Mouse (Mus musculus) MEL (cell line): ENCODE data around the gene Cyp39a1. TPM values are rescaled to one million over a fixed set of nuclear protein-coding genes. Genes with fewer than 3 reads are reported as not detected.

Experiments
- DNase-seq: peaks from one replicate; pipeline ENCODE4 v3.0.0; 2011; ENCODE audit warnings: low read depth, low spot score
- H3K27ac ChIP-seq: 2 replicates; pipeline ENCODE4 v1.5.1; 2012; ENCODE audit warnings: low read depth, mild to moderate bottlenecking, control low read depth, low read length, moderate library complexity; ENCODE audit not compliant: control insufficient read depth
- H3K27me3 ChIP-seq, 2 experiments: fragments of 150-350 bp in 1 of 2; sonication (generic) in 1 of 2; 2 replicates each; pipeline ENCODE4 v1.6.1; 2012; ENCODE audit warnings: low read length in 2 of 2, mild to moderate bottlenecking in 2 of 2, improper control_type of control experiment in 1 of 2, moderate library complexity in 1 of 2; ENCODE audit not compliant: insufficient read depth in 2 of 2, control insufficient read depth in 1 of 2
- H3K36me3 ChIP-seq, 2 experiments: 2 replicates each; pipeline ENCODE4 v1.6.1; 2012 to 2014; ENCODE audit warnings: low read length in 2 of 2, improper control_type of control experiment in 1 of 2, inconsistent platforms in 1 of 2, mild to moderate bottlenecking in 1 of 2; ENCODE audit not compliant: insufficient read depth in 2 of 2, control insufficient read depth in 1 of 2
- H3K4me1 ChIP-seq, 2 experiments: fragments of 150-350 bp in 1 of 2; sonication (generic) in 1 of 2; 2 replicates each; pipeline ENCODE4 v1.6.1; 2012; ENCODE audit warnings: low read length in 2 of 2, improper control_type of control experiment in 1 of 2, mild to moderate bottlenecking in 1 of 2; ENCODE audit not compliant: insufficient read depth in 2 of 2, control insufficient read depth in 1 of 2
- H3K4me3 ChIP-seq, 2 experiments: fragments of 150-350 bp in 1 of 2; sonication (generic) in 1 of 2; 2 replicates each; pipeline ENCODE4 v1.5.1; 2012; ENCODE audit warnings: low read depth in 2 of 2, low read length in 2 of 2, mild to moderate bottlenecking in 2 of 2, moderate library complexity in 2 of 2, control low read depth in 1 of 2, improper control_type of control experiment in 1 of 2; ENCODE audit not compliant: control insufficient read depth in 1 of 2, insufficient read depth in 1 of 2
- H3K79me2 ChIP-seq: 2 replicates; pipeline ENCODE4 v1.6.1; 2012; ENCODE audit warnings: mild to moderate bottlenecking, low read length, moderate library complexity; ENCODE audit not compliant: control insufficient read depth, poor library complexity, insufficient read depth
- H3K9ac ChIP-seq: 2 replicates; pipeline ENCODE4 v1.6.1; 2012; ENCODE audit warnings: low read depth, mild to moderate bottlenecking, control low read depth, low read length, moderate library complexity; ENCODE audit not compliant: control insufficient read depth, poor library complexity, severe bottlenecking
- H3K9me3 ChIP-seq: fragments of 150-350 bp; sonication (generic); replicated peaks from 2 replicates; pipeline ENCODE4 v1.6.1; 2012; ENCODE audit warnings: mild to moderate bottlenecking, low read length, improper control_type of control experiment, moderate library complexity; ENCODE audit not compliant: insufficient read depth
- BHLHE40 ChIP-seq: IDR thresholded peaks from 2 replicates; pipeline ENCODE4 v1.6.1; 2012; ENCODE audit warnings: low read depth, mild to moderate bottlenecking, inconsistent platforms, low read length, improper control_type of control experiment, borderline replicate concordance
- EP300 ChIP-seq, 2 experiments: IDR thresholded peaks; 2 replicates each; pipeline ENCODE4 v1.6.1; 2011; ENCODE audit warnings: improper control_type of control experiment in 2 of 2, low read length in 2 of 2, low read depth in 1 of 2, mild to moderate bottlenecking in 1 of 2
- ETS1 ChIP-seq: IDR thresholded peaks from 2 replicates; pipeline ENCODE4 v1.6.1; 2012; ENCODE audit warnings: low read depth, mild to moderate bottlenecking, inconsistent platforms, low read length, improper control_type of control experiment, moderate library complexity
- GATA1 ChIP-seq: IDR thresholded peaks from 2 replicates; pipeline ENCODE4 v1.6.1; 2011; ENCODE audit warnings: low read depth, low read length, improper control_type of control experiment
- HCFC1 ChIP-seq: IDR thresholded peaks from 2 replicates; pipeline ENCODE4 v1.6.1; 2012; ENCODE audit warnings: low read depth, mild to moderate bottlenecking, inconsistent platforms, low read length, improper control_type of control experiment, moderate library complexity
- KAT2A ChIP-seq: conservative IDR thresholded peaks from 2 replicates; pipeline ENCODE4 v1.6.1; 2012; ENCODE audit warnings: low read depth, low read length, improper control_type of control experiment, inconsistent platforms
- MYB ChIP-seq: IDR thresholded peaks from 2 replicates; pipeline ENCODE4 v1.6.1; 2011; ENCODE audit warnings: mild to moderate bottlenecking, low read depth, low read length, improper control_type of control experiment
- MYC ChIP-seq: IDR thresholded peaks from 2 replicates; pipeline ENCODE4 v1.6.1; 2011; ENCODE audit warnings: low read depth, mild to moderate bottlenecking, low read length, improper control_type of control experiment, moderate library complexity
- POLR2A ChIP-seq, 2 experiments: IDR thresholded peaks; 2 replicates each; pipeline ENCODE4 v1.6.1; 2011 to 2012; ENCODE audit warnings: low read length in 2 of 2, mild to moderate bottlenecking in 2 of 2, control low read depth in 1 of 2, improper control_type of control experiment in 1 of 2, low read depth in 1 of 2, moderate library complexity in 1 of 2; ENCODE audit not compliant: control insufficient read depth in 1 of 2, insufficient read depth in 1 of 2, poor library complexity in 1 of 2
- POLR2AphosphoS5 ChIP-seq: IDR thresholded peaks from 2 replicates; pipeline ENCODE4 v1.6.1; 2012; ENCODE audit warnings: low read depth, borderline replicate concordance, mild to moderate bottlenecking, inconsistent platforms, low read length, moderate library complexity, mixed read lengths
- RAD21 ChIP-seq: IDR thresholded peaks from 2 replicates; pipeline ENCODE4 v1.6.1; 2011; ENCODE audit warnings: mild to moderate bottlenecking, low read depth, low read length, improper control_type of control experiment
- RCOR1 ChIP-seq: IDR thresholded peaks from 2 replicates; pipeline ENCODE4 v1.6.1; 2012; ENCODE audit warnings: low read depth, mild to moderate bottlenecking, inconsistent platforms, low read length, improper control_type of control experiment
- SIN3A ChIP-seq: IDR thresholded peaks from 2 replicates; pipeline ENCODE4 v1.6.1; 2012; ENCODE audit warnings: low read length, improper control_type of control experiment, inconsistent platforms
- SMC3 ChIP-seq: IDR thresholded peaks from 2 replicates; pipeline ENCODE4 v1.6.1; 2011; ENCODE audit warnings: low read depth, low read length, improper control_type of control experiment
- TAL1 ChIP-seq: IDR thresholded peaks from 2 replicates; pipeline ENCODE4 v1.6.1; 2012; ENCODE audit warnings: mild to moderate bottlenecking, inconsistent platforms, low read length, moderate library complexity, mixed read lengths
- TBP ChIP-seq: IDR thresholded peaks from 2 replicates; pipeline ENCODE4 v1.8.0; 2011; ENCODE audit warnings: low read depth, low read length, improper control_type of control experiment
- TCF12 ChIP-seq: IDR thresholded peaks from 2 replicates; pipeline ENCODE4 v1.6.1; 2014; ENCODE audit warnings: low read depth, mild to moderate bottlenecking, inconsistent platforms, low read length, improper control_type of control experiment, moderate library complexity
- UBTF ChIP-seq: IDR thresholded peaks from 2 replicates; pipeline ENCODE4 v1.6.1; 2012; ENCODE audit warnings: low read depth, mild to moderate bottlenecking, inconsistent platforms, low read length, improper control_type of control experiment, moderate library complexity, borderline replicate concordance; ENCODE audit not compliant: insufficient read depth
- USF1 ChIP-seq: IDR thresholded peaks from 2 replicates; pipeline ENCODE4 v1.6.1; 2014; ENCODE audit warnings: low read depth, mild to moderate bottlenecking, inconsistent platforms, low read length, improper control_type of control experiment, moderate library complexity
- USF2 ChIP-seq, 2 experiments: IDR thresholded peaks; 2 replicates each; pipeline ENCODE4 v1.6.1; 2011 to 2012; ENCODE audit warnings: improper control_type of control experiment in 2 of 2, low read length in 2 of 2, borderline replicate concordance in 1 of 2, inconsistent platforms in 1 of 2, low read depth in 1 of 2, mild to moderate bottlenecking in 1 of 2; ENCODE audit not compliant: insufficient read depth in 1 of 2
- ZKSCAN1 ChIP-seq: IDR thresholded peaks from 2 replicates; pipeline ENCODE4 v1.6.1; 2012; ENCODE audit warnings: low read depth, mild to moderate bottlenecking, inconsistent platforms, low read length, improper control_type of control experiment, moderate library complexity
- ZMIZ1 ChIP-seq: IDR thresholded peaks from 2 replicates; pipeline ENCODE4 v1.6.1; 2012; ENCODE audit warnings: low read depth, mild to moderate bottlenecking, inconsistent platforms, low read length, improper control_type of control experiment, moderate library complexity
- ZNF384 ChIP-seq: IDR thresholded peaks from 2 replicates; pipeline ENCODE4 v1.6.1; 2012; ENCODE audit warnings: low read depth, mild to moderate bottlenecking, inconsistent platforms, low read length, improper control_type of control experiment
- polyA plus RNA-seq, 2 experiments: library from polyadenylated mRNA; stranded (reverse) in 1 of 2; unstranded in 1 of 2; fragments of >175 nt in 1 of 2; fragments of >200 nt in 1 of 2; gene quantifications; 2 replicates each; pipeline versions ENCODE4 v1.2.1 to v1.2.4; 2012; ENCODE audit warnings: low replicate concordance in 2 of 2, low read depth in 1 of 2; ENCODE audit not compliant: insufficient read length in 2 of 2, insufficient read depth in 1 of 2, missing spikeins in 1 of 2
- total RNA-seq: library from RNA; depleted of rRNA; stranded (reverse); fragments of 300-350 nt; gene quantifications from 2 replicates; pipeline ENCODE4 v1.2.3, GENCODE M21; 2012

Cyp39a1 gene
- total and polyA plus RNA-seq, 3 experiments = not detected

- Histone ChIP-seq H3K36me3 (no peaks in the 10 kb centered on the region), H3K4me1 (no peaks in the 10 kb centered on the region), H3K79me2 (no peaks in the 10 kb centered on the region)
These were observed 4.7 kb downstream of the Cyp39a1 start for GRCm38 (mm10) chr17:43671907-43672306.

GRCm38 (mm10) chr17:43675228-43675627 lies 8.0 kb downstream of the Cyp39a1 start:
- H3K9me3 ChIP-seq = no peaks in the 10 kb centered on the region
- no peaks in the 10 kb centered on the region for H3K4me1 ChIP-seq
- no peak overlapping the region for H3K9ac ChIP-seq
- no peaks in the 10 kb centered on the region for H3K27me3 ChIP-seq
- no peak overlapping the region for H3K27ac ChIP-seq
- no peak for TF ChIP-seq ETS1
- no peak for TF ChIP-seq POLR2A (IDR thresholded peaks at IDR 0.05; ENCODE audit: control insufficient read depth in 1 of 2, insufficient read depth in 1 of 2, low read depth in 1 of 2, low read length in 2 of 2, poor library complexity in 1 of 2)
- no peak for TF ChIP-seq SIN3A
- TF ChIP-seq TBP = no peak
- TF ChIP-seq TCF12 = no peak
- no peak for TF ChIP-seq ZNF384
- TF ChIP-seq, all 39 proteins: peak for 0
- Histone ChIP-seq H3K79me2 (no peaks in the 10 kb centered on the region), H3K36me3 (no peaks in the 10 kb centered on the region), H3K4me3 (no peak overlapping the region)
- no peak for DNase-seq

More at GRCm38 (mm10) chr17:43671907-43672306, 4.7 kb downstream of the Cyp39a1 start:
- no peak for TF ChIP-seq USF2 (IDR thresholded peaks at IDR 0.05; ENCODE audit: borderline replicate concordance in 1 of 2, insufficient read depth in 1 of 2, low read depth in 1 of 2, low read length in 2 of 2)
- TF ChIP-seq RCOR1 = no peak
- TF ChIP-seq EP300 (IDR thresholded peaks at IDR 0.05; ENCODE audit: low read depth in 1 of 2, low read length in 2 of 2) = no peak
- TF ChIP-seq MYC = no peak
- TF ChIP-seq ZNF384 = no peak
- no peak for TF ChIP-seq GATA1
- TF ChIP-seq USF1 = no peak
- TF ChIP-seq TCF12 = no peak
- no peak for TF ChIP-seq SMC3
- TF ChIP-seq POLR2AphosphoS5 = no peak
- no peak for TF ChIP-seq ZKSCAN1
- TF ChIP-seq UBTF = no peak
- TF ChIP-seq KAT2A = no peak
- no peak for TF ChIP-seq HCFC1
- no peak for TF ChIP-seq ZMIZ1
- no peak for TF ChIP-seq TAL1
- no peak for TF ChIP-seq BHLHE40
- no peak for TF ChIP-seq POLR2A (IDR thresholded peaks at IDR 0.05; ENCODE audit: control insufficient read depth in 1 of 2, insufficient read depth in 1 of 2, low read depth in 1 of 2, low read length in 2 of 2, poor library complexity in 1 of 2)
- TF ChIP-seq MYB = no peak
- TF ChIP-seq RAD21 = no peak
- no peak overlapping the region for H3K4me3 ChIP-seq
- H3K27me3 ChIP-seq = no peaks in the 10 kb centered on the region
- no peak overlapping the region for H3K27ac ChIP-seq
- no peaks in the 10 kb centered on the region for H3K9me3 ChIP-seq
- DNase-seq = no peak
- H3K9ac ChIP-seq = no peak overlapping the region
